Mouse (Mus musculus): Measurements from ENCODE around the gene Ttc23l.
"Not testable (repeated sequence)": the region's sequence is repeated elsewhere in the genome, so short reads cannot be mapped to it uniquely, and the experiment has no call there.

Ttc23l gene

DNA sequence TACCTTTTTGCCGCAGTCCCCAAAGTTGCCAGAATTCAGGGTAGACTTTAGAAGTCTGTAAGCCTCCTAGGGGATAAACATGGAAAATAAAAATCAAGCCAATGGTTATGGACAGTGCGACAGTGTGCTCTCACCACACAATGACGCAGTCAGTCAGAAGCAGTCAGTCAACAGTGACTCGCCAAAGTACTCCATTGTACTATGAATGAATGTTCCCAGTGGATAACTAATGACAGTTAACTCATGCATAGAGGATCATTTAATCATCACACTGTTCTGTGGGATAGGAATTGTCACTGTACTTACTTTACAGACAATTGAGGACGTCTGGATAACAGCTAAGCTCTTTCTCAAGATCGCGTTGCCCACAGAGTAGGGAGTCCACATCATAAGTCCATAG, 43.3 kb downstream of the Ttc23l start:
- DNase-seq (ENCODE audit: low spot score in 2 of 2), result no peak

DNA sequence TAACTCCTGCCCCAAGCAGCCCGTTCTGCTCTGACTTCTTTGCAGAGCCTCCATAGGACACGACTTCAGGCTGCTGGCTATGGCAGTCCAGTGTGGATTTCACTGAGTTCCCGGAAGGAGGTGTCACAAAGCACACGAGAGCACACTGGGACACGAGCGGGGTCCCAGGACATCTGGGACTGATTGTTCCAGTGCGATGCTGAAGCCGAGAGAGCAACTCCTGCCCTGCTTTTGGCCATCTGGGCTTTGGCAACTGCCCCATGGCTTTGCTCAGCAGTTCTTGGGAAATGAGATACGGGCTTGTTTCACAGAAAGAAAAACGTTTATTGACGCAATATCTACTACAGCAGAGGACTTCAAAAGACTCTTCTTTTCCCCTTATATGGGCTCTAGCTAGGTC, 52.4 kb downstream of the Ttc23l start:
- no peak for DNase-seq (ENCODE audit: low spot score in 2 of 2)

DNA sequence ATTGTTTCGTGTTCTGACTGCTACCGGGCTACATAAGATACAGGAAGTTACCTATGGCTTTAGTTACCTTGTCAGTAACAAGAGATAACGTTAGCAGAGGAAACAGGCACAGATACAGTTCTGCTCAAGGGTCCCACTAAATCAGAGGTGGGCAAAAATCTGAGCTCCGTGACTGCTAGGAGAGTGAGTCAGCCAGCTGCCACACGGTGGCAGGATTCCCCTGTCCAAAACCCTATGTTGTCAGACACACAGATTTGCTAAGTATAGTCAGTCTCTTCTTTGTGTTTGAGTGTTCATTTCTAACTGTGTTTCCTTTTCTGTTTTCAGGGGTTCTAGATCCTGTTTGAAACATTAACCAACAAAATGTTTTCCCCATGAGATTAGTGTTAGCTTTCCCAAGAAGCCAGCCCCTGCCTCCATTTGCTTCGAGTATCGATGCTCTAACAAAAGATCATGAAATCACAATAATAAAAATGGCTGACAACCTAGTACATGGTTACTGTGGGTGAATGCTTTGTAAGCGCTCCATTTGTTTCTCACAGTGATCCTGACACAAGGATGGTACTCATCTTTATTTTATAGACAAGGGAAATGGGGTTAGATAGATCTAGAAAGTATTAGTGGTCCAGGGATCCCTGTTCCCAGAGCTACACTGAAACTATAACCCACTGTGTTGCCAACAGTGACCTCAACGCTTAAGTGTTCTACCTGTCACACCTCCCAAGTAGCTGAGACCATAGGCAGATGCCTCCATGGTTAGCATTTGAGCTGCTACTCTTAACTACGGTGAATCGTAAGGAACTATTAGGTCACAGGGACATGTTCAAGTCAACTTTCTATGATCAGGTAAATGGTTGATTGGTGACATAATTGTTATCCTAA, 57.4 kb downstream of the Ttc23l start:
- peak in 1 of 2 experiments; percentile 51 for DNase-seq (ENCODE audit: low spot score in 2 of 2)

DNA sequence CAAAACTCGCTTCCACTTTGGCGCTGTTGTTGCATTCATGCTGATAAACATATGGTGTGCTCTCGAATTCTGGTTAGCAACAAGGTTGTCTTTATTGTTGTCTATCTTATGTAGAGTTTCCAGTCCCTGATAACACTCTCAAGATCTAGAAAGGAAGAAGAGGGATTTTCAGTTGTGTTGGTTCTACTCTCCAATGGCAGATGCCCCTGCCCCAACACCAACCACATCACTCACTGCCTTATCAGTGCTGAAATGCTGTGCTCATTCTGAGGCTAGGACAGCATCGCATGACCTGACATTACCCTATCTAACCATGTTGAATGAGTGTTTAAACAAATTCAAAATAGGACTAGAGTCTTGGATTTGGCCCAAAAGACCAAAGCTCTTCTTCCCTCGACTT, 58.4 kb downstream of the Ttc23l start:
- no peak for DNase-seq (ENCODE audit: low spot score in 2 of 2)

DNA sequence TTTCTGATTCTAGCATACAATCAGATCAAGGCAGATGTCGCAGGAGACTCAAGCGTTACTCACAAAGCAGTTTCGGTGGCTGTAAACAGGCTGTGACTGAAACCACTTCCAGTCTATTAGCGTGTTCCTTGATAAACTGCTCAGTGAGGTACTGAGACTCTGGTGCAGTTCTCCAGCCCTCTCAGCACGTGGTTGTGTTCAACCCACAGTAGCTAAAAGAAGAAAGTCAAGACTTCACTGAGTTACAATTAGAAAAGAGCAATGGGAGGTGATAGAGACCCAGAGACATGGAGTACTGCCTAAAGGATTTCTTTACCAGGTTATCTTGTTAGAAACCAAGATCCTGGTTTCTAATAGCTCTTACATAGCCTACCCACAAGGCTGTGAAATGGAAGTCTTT, 58.9 kb downstream of the Ttc23l start:
- no peak for DNase-seq (ENCODE audit: low spot score in 2 of 2)

DNA sequence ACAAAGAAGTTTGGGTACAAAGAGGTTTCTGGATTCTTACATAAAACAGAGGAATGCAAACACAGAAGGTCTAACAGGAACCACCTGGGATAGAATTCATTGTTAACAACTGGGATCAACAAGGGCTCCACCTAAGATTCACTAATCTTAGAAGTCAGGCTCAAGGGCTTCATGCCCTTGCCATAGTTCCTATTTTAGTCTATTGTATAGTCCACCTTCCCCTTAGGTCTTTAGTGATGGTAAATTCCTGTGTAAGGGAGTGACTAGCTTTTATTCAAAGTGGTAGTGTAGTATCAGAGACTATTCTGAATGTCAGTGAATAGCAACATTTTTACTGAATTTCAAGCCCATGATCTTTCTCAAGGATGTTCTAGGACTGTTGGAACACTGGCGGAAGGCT, 61.8 kb downstream of the Ttc23l start:
- not testable (repeated sequence) for DNase-seq (ENCODE audit: low spot score in 2 of 2)

DNA sequence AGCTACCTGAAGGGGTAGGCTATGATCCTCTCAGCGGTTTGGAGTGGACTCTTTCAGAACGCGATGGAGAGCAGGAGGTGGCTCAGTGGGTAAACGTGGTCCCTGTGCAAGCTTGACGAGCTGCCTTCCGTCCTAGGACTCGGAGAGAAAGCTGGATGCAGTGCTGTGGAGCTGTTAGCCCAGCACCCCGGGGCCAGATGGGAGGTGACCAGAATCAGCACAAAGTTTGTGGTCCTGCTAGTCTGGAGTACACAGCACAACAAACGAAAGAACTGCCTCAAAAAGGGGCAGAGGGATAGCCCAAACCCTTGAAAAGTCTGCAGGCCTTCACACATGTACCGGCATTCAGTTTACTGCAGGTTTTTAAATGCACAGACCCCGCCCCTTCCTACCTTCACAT, 62.5 kb downstream of the Ttc23l start:
- no peak for DNase-seq (ENCODE audit: low spot score in 2 of 2)

DNA sequence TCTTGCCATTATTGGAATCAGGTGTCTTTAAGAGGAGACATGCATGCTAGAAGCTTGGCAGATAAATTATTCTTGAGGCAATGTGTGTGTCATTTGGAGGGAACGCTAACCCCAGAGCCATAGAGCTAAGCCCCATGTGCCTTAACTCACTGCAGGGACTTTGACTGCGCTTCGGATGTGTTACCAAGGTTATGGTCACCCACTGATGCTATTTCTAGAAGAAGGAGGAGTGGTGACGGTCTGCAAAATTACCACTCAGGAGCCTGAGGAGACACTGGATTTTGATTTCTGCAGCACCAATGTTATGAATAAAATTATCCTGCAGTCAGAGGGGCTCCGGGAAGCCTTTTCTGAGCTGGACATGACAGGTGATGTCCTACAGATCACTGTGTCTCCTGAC, 68.4 kb downstream of the Ttc23l start:
- DNase-seq (ENCODE audit: low spot score in 2 of 2), result no peak

DNA sequence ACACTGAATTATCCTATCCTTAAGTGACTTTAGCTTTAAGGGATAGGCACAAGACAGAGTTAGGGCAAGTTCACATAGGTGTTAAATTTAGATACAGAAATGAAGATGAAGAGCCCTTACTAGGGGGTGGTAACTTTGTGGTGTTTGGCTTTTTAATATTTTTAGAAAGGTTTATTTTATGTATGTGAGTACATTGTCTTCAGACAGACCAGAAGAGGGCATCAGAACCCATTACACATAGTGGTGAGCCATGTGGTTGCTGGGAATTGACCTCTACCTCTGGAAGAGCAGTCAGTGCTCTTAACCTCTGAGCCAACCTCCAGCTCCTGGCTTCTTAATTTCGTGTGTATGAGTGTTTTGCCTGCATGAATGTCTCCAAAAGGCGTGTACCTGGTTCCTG, 71.2 kb downstream of the Ttc23l start:
- DNase-seq (ENCODE audit: low spot score in 2 of 2), result no peak

DNA sequence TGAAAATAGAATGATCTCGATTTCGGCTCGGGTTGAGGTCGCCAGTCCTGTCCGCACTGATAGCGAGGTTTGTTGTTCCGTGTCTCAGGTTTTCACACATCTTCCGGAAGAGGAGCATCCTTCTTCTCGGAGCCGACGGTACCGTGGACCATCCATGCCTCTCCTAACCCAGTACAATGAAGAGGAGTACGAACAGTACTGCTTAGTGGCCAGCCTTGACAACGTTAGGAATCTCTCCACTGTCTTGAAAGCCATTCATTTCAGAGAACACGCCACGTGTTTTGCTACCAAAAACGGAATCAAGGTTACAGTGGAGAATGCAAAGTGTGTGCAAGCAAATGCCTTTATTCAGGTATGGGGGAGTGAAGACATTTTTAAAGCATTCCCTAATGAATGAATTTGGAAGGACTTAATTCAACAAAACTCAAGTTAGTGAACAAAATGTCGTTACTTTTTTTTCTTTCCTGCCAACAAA, 72.1 kb downstream of the Ttc23l start:
- no peak for DNase-seq (ENCODE audit: low spot score in 2 of 2)

DNA sequence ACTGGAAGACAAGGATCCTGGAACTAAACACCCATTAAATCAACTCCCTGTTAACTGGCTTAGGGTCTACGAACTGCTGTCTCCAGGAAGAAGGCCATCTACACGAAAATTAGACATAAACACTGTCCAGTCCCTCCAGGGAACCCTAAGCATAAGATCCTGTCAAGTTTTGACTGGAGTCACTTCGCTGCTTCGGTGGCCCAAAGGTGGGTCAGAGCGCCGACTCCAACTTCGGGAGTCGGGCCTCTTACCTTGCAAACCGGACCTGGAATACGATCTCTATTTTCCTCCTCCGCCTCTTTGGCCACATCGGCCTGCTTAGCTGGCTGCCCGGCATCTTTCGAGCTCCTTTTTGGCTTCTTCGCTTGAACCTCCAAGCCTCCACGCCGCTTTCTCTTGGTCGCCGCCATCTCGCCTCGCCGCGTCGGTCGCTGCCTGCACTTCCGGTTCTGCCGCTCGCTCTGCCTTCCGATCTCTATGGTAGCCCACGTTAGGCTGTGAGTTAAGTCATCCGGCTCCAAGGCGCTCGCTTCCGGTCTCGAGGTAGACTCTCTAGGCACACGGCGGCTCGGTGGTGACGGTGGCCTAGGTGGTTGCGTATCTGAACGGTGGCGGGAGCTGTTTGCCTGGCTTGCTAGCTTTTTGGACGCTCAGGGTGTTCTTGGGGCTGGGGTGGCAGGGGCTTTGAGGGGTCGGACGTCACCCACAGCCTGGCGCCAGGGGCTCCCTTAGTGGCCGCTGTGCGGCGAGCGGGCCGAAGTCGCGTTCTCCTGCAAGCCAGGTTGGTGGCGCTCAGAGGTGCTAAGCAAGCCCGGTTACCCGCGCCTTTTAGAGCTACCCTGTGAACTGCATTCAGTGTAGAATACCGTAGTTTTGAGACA, 72.7 kb downstream of the Ttc23l start, which contains the start of the genes Brix1 and Rad1:
Brix1 (minus strand) TSS at position 464 of the 881 bp plus-strand sequence.
Rad1 (plus strand) TSS at position 535 of the 881 bp plus-strand sequence.
- DNase-seq (ENCODE audit: low spot score in 2 of 2), result peak; percentile 90 to 92

DNA sequence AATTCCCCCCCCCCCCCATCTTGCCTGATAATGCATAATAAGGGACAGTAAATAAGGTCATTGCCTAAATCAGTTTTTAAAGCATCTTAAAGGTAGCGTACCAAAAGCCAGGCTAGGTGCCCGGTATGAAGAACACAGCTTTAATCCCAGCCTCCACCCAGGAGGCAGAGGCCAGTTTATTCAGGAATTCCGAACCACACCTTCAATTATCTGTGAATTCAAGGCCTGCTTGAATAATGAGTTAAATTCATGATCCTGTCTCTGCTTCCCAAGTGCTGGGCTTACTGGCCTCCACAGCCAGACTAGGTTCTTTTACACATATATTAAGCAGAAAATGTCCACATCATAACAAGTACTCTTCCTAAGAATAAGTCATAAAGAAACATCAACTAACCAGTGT, 87.5 kb downstream of the Ttc23l start:
- DNase-seq (ENCODE audit: low spot score in 2 of 2), result no peak

DNA sequence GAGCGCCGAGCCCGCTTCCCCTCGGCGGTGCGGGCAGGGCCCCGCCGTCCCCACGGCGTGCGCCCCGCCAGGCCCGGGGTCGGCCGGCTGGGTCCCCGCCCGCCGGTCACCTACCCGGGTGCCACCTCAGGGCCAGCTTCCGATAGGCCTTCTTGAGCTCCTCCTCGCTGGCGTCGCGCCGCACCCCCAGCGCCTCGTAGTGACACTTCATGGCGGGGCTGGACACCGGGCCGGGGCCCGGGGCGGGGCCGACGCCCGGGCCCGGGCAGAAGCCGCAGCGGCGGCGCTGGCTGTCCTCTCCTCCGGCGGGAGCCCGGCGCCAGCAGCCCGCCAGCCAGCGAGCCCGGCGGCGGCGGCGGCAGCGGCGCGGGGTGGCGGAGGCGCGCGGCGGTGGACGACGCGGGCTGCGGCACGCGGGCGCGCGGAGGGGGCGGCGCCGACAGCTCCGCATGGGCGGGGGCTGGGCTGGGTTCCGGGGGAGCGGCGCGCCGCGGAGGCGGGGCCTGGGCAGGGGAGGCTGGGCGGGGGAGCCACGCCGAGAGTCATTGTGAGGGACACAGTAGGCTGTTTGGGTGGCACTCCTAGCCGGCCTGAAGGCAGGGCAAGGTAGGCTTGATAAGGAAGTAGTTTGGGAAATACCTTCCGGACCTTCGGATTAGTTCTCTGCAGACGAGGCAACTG, 88.2 kb downstream of the Ttc23l start, which contains the start of gene Dnajc21:
Dnajc21 (minus strand) TSS at position 366 of the 681 bp plus-strand sequence.
- peak; percentile 53 to 77 for DNase-seq (ENCODE audit: low spot score in 2 of 2)

DNA sequence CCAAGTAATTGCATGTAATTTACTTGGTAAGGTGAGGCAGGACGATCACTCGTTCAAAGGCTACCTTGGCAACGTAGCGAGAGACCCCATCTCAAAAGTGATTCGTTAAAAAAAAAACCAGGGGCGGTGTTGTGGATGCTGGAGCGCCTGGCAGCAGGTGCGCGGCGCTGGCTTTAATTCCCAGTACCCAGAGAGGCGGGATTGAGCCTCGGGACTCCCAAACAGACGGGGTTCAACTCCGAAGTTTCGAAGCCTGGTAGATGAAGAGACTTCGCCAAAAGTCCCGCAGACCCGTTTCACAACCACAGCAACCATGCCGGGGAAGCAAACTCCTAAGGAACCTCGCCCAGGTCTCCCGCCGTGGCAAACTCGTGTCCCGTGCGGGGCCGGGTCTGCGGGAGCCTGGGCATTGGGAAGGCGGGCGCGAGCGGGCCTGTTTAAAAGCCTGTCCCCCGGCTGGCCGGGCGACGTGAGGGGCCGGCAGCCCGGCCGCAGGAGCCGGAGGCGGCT, 88.8 kb downstream of the Ttc23l start:
- no peak for DNase-seq (ENCODE audit: low spot score in 2 of 2)

DNA sequence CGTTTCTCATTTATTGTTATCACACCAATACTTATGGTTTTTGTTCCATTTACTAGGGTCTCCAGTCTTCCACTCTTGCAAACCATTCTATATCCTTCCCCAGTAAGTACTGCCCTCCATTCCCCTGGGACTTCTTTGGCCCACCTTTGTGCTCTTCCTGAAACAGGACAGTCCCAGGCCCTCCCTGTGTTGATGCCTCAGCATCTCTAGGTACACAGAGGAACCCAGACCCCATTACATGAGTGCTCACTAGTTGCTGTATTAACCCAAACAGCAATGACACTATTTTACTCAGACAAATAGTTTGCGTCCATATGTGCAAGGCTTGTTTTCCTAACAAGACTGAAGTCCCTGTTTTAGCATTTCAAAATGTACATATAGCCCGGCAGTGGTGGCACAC, 89.7 kb downstream of the Ttc23l start:
- no peak for DNase-seq (ENCODE audit: low spot score in 2 of 2)

DNA sequence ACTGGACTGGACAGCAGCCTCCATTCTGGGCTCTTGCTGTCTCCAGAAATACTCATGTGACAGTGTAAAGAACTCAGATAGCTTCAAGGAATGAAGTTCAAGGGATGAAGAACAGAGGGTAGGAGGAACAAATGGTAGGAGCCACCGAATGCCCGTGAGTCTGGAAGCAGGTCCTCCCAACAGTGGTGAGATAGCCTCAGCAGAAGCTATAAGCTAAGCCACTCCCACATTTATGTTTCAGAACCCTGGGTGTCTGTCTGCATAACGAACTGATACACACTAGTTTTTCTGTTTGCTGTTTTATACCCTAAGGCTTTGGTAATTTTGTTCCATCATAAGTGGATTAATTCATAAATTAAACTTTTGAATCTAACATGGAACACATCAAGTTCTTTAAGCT, 93.8 kb downstream of the Ttc23l start:
- no peak for DNase-seq (ENCODE audit: low spot score in 2 of 2)

DNA sequence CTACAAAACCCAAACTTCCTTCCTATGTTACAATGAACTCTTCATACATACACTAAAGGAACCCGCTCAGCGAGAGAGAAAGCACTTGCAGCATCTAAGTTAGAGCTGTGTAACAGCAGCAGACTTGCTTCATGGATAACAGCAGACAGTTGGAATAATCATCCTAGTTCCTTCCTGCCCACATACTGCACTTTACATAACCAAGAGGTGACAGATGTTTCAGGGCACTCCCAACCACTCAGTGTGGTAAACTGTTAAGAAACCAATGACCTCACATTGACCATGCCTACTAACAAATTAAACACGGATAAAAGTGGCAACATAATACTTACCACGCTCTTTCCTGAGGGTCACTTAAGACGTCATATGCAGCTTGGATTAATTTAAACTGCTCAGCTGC, 94.9 kb downstream of the Ttc23l start:
- no peak for DNase-seq (ENCODE audit: low spot score in 2 of 2)

DNA sequence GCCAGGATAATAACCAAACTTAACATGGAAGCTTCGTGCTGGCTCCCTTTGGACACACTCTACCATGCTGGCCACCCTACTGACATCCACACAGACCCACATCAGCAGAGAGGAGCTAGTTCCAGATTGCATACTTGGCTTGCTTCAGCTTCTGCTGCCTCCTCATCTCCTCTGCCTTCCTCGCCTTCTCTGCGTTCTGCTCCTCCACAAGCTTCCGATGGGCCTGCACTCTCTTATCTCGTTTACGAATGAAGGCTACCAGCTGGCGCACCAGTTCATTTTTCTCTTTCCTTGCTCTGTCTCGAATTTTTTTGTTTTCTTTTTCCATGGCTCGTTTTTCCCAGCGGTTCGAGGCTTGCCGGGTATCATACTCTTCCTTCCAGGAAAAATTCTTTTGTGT, 97.5 kb downstream of the Ttc23l start:
- DNase-seq (ENCODE audit: low spot score in 2 of 2), result no peak
